Mouse (Mus musculus): ENCODE measurements at regions not wholly inside any gene's neighbourhood (a gene's known extent, or its start where the extent isn't known, plus 50 kb on each side); places are given as distances from the start of the nearest gene placed in this dataset.
"Not testable (repeated sequence)": the region's sequence is repeated elsewhere in the genome, so short reads cannot be mapped to it uniquely, and the experiment has no call there.

DNA sequence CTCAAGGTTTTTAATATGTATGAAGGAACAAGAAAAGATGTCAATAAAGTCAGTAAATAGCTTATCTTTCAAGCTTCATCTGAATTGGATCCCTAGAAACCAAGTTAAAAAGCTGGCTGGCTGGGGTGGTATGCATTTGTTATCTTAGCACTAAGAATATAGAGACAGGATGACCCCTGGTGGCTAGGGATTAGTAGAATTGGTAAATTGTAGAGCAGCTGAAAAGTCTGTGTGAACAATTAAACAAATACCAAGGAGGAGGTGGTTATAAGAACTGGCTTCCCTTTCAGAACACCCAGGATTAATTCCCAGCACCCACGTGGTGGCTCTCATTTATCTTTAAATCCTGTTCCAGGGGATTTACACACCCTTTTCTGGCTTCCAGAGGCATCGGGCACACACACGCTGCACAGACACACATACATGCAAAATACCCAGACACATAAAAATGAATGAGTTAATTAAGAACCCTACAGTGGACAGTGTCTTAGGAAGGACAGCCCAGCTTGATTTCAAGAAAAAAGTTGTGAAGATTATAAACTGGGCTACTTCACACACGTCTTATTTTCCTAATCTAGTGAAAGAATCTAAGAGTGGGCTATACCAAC is 170.5 kb downstream of the Pdzph1 start:
- no peak for DNase-seq (ENCODE audit: low read depth)

DNA sequence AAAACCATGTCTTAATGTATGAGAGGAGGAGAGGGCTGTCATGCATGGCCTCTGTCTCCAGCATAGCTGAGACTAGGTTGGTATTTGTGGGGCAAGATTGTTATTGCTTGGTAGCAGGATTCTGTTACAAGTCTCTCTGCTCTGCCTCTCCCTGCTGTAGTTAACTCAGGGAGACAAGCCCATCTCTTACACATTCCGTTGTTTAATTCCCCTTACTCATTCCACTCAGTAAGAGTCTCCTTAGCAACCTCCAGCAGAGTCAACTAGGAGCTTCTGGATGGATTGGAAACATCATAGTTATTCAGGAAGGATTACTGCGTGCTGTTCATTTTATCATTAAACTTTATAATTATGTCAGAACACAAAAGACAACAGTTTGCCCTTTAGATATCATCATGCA is 171.8 kb downstream of the Pdzph1 start:
- no peak for DNase-seq (ENCODE audit: low read depth)

DNA sequence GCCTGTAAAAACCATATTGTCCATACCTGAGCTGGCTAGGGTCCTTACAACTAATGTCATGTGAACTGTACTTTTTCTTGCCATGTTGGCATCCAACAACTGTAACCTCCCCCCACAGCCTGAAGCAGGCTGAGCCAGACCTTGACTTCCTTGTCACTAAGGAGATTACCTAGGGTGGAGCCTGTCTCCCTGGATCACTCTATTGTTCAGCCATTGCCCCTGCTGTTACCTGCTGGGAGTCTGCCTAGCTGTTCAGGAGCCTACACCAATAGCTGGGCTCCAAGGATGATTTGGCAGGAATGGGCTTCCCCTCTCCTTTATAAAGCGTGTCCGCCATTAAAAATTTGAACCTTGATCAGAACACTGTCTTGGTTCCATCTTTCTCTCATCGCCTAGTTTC is 215.7 kb downstream of the Pdzph1 start:
- not testable (repeated sequence) for DNase-seq (ENCODE audit: low read depth)

DNA sequence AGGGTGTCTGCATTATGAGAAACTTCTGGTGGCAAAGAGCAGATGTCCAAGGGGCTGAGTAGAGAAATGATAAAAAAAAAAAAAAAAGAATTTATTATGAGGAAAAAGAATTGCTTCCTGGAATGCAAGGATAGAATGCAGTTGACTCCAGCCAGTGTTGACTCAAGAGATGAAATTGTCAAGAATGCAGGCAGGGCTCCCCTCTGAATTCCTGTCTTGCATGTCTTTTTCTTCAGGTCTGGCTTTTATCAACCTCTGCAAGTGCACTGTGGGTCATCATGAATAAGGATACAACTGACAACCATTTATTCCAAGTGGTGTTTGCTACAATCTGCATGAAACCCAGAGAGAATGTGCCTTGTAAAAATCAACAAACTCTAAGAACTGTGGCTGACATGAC is 217.6 kb downstream of the Pdzph1 start:
- DNase-seq (ENCODE audit: low read depth), result no peak

DNA sequence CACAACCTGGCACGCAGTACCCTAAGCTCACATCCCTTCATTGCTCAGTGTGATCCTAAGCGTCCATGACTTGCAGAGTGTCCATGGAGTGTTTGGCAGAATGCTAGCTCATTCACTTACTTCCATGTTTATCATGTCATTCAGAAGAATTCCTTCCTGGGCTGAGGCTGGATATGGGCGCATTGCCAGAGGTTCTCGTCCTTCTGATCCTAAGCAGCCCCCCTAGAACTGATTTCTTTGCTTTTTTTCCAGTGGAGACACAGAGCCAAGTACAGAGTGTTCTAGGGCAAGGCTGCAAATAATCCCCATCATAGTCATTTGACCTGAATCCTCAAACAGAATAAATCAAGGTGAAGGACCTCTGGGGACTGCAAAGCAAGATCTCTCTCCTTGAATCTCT is 226.0 kb downstream of the Pdzph1 start:
- no peak for DNase-seq (ENCODE audit: low read depth)

DNA sequence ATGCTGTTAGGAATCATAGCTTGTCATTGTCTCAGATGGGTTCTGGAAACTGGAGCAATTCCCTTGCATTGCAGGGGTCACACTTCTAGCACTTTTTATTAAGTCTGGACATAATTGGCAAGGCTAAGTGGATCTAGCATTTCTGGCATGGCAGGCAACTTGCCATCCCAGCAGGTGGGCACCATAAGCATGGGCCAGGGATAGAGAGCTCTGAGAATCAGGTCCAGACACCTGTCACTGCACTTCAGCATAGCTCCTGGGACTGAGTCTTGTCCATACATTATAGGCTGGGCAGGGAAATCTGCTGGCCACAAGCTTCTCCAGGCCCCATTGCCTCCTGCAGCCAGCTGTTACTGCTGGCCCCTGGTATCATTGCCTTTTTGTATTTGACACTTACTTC is 242.2 kb downstream of the Pdzph1 start:
- no peak for DNase-seq (ENCODE audit: low read depth)

DNA sequence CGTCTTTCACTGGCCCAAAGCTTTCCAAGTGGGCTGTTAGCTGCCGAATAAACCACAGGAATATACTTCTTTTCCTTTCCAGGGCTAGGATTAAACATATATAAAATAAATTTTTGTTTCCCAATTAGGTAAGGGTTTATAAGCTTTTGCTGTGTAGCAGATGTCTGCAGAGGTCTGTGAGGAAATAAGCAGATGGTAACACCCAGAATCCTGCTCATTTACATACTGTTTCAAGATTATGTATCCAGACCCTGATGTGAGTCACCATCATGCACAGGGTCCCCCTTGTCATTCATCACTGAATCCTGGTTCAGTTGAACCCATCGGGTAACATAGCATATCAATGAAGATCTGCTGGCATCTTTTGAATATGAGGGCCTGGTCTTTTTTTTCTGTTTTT is 242.9 kb downstream of the Pdzph1 start:
- DNase-seq (ENCODE audit: low read depth), result no peak

DNA sequence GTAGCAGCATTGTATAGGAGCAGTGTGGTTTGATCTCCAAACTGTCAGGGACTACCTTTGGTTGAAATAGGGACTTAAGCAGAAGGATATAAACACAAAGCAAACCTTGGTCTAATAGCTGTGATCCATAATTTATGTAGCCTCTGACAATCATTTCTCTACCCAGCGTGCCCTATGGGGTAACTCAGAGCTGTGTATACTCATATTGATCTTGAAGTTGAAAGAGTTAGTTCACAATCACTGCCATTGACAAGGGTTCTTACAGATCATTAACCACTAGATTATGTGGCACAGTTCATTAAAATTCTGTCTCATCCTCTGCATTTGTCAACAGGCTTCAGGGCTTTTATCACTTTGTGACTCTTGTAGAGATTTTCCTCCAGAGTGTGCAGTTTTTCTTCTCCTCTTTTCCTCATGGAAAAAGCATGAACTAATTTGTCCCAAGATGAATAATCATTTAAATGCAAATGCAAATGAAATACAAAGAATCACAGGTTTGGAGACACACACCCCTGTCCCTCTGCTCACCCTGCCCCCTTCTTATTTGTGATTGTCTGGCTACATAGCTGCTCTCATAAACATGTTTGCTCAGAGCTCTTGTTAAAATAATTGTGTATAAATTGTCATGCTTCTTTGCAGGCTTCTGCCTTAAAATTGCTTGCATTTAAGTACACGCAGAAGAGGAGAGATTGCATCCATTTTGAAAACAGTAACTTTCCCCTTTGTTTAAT is 280.3 kb downstream of the Pdzph1 start:
- DNase-seq (ENCODE audit: low read depth), result no peak

DNA sequence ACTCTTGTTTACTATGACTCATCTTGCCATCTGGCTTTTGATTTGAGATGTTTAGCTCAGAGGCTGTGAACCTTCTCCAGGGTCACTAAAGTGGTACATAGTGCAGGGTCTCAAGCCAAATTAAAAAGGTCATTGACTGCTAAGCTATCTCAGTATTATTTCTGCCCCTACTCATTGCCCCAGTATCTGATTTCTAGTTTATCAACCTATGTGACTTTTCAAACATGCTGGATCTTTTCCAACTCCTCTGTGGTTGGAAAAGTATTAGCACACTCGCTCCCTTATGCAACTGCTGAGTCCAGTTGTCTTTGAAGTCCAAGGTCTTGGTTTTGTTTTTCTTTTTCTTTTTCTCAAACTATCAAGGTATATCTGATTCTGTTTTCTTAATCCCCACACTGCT is 301.0 kb downstream of the Pdzph1 start:
- DNase-seq (ENCODE audit: low read depth), result no peak

DNA sequence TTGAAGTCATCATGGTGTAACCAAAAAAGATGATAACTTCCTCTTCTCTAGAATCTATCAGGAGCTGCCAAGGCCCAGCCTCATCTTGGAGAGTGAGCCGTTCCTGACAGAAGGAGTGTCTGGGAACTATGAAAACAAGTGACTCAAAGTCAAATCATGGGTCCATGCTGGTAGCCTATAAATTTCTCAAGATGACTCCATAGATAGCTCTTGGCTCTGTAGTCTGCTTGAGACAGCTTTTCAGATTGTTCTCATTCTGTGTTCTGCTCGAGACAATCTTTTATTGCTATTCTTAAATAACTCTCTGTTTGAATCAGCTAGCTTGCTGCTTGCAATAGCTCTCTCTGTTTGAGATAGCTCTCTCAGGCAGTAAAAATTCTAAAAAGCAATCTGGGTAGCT is 318.9 kb downstream of the Pdzph1 start:
- no peak for DNase-seq (ENCODE audit: low read depth)

DNA sequence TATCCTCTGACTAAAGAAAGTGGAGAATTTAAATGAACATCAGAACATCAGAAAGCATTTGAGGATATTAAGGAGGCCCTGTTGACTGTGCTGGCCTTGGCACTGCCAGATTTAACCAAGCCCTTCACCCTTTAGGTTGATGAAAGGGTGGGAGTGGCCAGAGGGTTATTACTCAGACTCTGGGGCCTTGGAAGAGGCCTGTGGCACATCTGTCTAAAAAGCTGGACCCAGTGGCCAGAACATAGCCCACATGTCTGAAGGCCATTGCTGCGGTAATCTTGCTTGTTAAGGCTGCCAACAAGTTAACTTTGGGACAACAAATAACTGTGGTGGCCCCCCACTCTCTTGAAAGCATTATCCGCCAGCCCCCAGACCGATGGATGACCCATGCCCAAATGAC is 323.1 kb downstream of the Pdzph1 start:
- no peak for DNase-seq (ENCODE audit: low read depth)

DNA sequence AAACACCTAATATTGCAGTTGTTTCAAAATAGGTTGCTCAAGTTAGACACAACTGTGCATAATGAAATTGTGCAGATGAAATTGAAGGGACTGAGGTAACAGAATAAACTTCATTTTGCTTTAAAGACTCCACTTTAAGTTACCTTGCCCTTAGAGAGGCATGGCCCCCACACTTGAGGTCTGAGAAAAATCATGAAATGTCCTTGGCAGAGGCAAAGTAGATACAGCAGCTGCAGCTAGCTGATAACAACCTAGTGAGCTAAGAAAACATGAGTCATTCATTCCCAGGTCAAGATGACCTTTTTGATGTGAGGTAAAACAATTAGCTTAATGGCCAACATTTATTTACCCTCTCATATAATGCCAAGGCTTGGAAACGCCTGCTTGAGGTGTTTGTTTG is 347.4 kb downstream of the Pdzph1 start:
- no peak for DNase-seq (ENCODE audit: low read depth)

DNA sequence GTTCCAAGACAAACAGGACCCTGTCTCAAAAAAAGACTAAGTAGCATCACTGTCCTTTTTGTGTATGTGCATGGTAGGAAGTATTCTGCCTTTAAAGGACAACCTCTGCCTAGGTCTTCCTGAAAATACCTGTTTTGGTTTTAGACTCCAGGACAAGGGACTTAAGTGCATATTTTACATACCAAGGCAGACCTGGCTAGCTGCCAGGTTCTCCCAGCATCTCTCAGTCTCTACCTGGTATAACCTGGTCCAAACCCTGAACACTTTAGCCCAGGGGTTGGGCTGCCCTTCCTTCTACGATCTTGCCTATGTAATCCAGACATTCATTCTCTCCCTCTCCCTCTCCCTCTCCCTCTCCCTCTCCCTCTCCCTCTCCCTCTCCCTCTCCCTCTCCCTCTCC is 348.9 kb downstream of the Pdzph1 start:
- DNase-seq (ENCODE audit: low read depth), result no peak

DNA sequence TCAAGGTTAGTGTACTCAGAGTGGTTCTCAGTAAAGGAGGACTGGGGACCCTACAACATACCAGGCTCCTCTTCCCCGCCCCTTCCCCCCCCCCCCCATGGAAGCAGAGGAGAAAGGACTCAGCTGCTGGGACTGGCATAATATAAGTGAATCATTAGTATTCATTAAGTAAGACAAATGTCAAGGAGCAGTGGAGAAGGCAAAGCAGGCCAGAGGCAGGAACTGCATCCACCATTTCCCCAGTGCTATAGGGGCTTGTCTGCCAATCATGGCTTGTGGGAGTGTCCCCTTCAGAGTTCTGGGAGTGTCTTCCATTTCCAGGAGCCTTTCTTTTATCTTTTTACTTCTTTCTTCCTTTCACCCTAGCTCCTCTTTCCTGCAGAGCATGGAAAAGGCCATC is 392.3 kb downstream of the Pdzph1 start:
- no peak for DNase-seq (ENCODE audit: low read depth)

DNA sequence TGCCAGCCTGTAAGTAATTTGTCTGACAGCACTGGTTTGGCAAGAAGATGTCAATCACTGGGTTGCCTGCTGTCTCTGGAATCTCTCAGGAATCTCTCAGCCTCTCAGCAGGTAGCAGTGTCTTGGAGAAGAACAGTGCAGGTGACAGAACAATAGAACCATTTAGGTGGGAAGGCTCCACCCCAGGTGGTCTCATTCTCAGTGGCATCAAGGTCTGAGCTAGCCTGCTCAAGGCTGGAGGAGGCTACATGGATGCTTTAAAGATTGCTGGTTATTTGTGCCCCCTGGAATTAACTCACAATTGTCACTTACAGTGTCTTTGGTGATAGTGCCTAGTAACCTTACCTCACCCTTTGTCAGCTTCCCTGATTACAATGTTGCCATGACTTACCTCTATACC is 394.5 kb downstream of the Pdzph1 start:
- no peak for DNase-seq (ENCODE audit: low read depth)

DNA sequence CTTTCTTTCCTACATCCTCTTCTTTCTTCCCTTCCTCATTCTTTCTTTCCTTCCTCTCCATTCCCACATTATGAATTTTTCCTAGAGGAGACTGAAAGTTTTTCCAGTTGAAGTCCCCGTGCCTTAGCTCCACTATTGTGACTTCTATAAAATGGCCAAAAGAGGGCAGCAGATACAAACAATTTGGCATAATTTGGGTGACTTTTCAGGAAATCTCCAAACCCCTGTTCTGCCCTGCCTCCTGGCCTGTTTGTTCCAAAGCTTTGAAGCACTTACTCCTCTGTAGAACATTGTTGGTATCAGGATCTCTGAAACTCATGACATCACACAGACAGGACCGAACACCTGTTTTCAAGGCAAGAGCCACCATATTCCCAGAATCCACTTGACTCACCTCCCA is 403.2 kb downstream of the Pdzph1 start:
- peak; percentile 16 for DNase-seq (ENCODE audit: low read depth)

DNA sequence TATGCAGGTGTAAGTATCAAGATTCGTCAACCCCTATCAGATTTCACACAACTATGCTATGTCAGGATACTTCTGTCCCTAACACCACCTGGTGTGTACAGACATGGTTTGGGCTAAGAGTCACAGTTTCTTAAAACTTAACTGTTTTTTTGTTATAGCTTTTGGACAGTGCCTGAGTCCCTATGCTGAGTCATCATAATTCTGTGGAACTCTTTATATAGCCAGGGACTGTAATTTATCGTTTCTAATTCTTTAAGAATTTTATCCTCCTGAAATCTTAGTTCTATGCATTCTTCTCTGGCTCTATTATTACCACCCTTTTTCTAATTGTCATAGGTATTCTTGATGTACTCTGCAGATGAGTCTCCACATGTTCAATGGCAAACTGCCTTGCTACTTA is 418.3 kb downstream of the Pdzph1 start:
- no peak for DNase-seq (ENCODE audit: low read depth)

Measured in c-Kit-positive CD71-negative TER-119-negative erythroid progenitor cells, embryonic 14.5 days (primary cell).